Mouse (Mus musculus): ENCODE measurements around the gene Tbx10. TPM values are rescaled to one million over a fixed set of nuclear protein-coding genes. Genes with fewer than 3 reads are reported as not detected.
"Not testable (repeated sequence)": the region's sequence is repeated elsewhere in the genome, so short reads cannot be mapped to it uniquely, and the experiment has no call there.

Tbx10 gene
- total and polyA plus RNA-seq, 3 experiments, result not detected

GRCm38 (mm10) chr19:4004331-4004730 is 11.8 kb downstream of the Tbx10 start:
- no peak for DNase-seq

- no peak for DNase-seq
Measured at GRCm38 (mm10) chr19:4005091-4005490, 12.5 kb downstream of the Tbx10 start.

GRCm38 (mm10) chr19:4005971-4006370 is 13.4 kb downstream of the Tbx10 start:
- DNase-seq, result no peak

- no peak for DNase-seq
Measured at GRCm38 (mm10) chr19:4011086-4011485, 18.5 kb downstream of the Tbx10 start.

GRCm38 (mm10) chr19:4012432-4013022 is 20.0 kb downstream of the Tbx10 start, which contains the start of gene Ndufv1:
TSS of gene Ndufv1 (minus strand) at chr19:4012806.
- DNase-seq, result peak; percentile 98

GRCm38 (mm10) chr19:4013066-4013465 is 20.5 kb downstream of the Tbx10 start:
- DNase-seq, result no peak

- no peak for DNase-seq
Measured at GRCm38 (mm10) chr19:4014802-4015201, 22.2 kb downstream of the Tbx10 start.

GRCm38 (mm10) chr19:4015635-4016034 is 23.1 kb downstream of the Tbx10 start:
- DNase-seq, result no peak

- no peak for DNase-seq
Measured at GRCm38 (mm10) chr19:4017921-4018587, 25.5 kb downstream of the Tbx10 start.

- peak; percentile 88 for DNase-seq
Measured at GRCm38 (mm10) chr19:4018743-4019583, 26.4 kb downstream of the Tbx10 start.

- no peak for DNase-seq
Measured at GRCm38 (mm10) chr19:4023185-4023584, 30.6 kb downstream of the Tbx10 start.

GRCm38 (mm10) chr19:4027576-4027975 is 35.0 kb downstream of the Tbx10 start:
- no peak for DNase-seq

GRCm38 (mm10) chr19:4032668-4033067 is 40.1 kb downstream of the Tbx10 start:
- DNase-seq, result no peak

GRCm38 (mm10) chr19:4033298-4033697 is 40.7 kb downstream of the Tbx10 start:
- no peak for DNase-seq

- DNase-seq, result no peak
Measured at GRCm38 (mm10) chr19:4033742-4034141, 41.2 kb downstream of the Tbx10 start.

GRCm38 (mm10) chr19:4036327-4037045 is 43.9 kb downstream of the Tbx10 start:
- DNase-seq, result no peak

- DNase-seq, result not testable (repeated sequence)
Measured at GRCm38 (mm10) chr19:4037154-4037787, 44.7 kb downstream of the Tbx10 start.

- peak; percentile 93 for DNase-seq
Measured at GRCm38 (mm10) chr19:4037788-4038232, 45.3 kb downstream of the Tbx10 start, which contains the start of gene Gstp1. TSS of gene Gstp1 (minus strand) at chr19:4037985.

GRCm38 (mm10) chr19:4040941-4041340 is 48.4 kb downstream of the Tbx10 start:
- DNase-seq, result not testable (repeated sequence)

- DNase-seq, result not testable (repeated sequence)
Measured at GRCm38 (mm10) chr19:4041500-4041899, 48.9 kb downstream of the Tbx10 start.

GRCm38 (mm10) chr19:4042124-4042523 is 49.6 kb downstream of the Tbx10 start:
- DNase-seq, result no peak
